ENCODE assay signal across 9 mouse cellular contexts in genomic region chr5:89679871-89680536, GRCm38 (mm10).
DNase-seq lines count a peak whose midpoint lies in the region; ATAC-seq and TF ChIP-seq lines count a peak whose summit lies in the region.
"Had no signal": no experiment of that assay in that cellular context is flagged by ENCODE, and none has a peak within 500 bp of the region (broad histone marks: within the 10 kb centered on the region; RNA-seq: fewer than 3 reads in every experiment).

No protein-coding gene starts in this region.

- H3K36me3 ChIP-seq in embryonic facial prominence, embryonic 11.5 days (replicated peaks; ENCODE audit: control insufficient read depth, insufficient read depth, low read depth, low read length), result no peaks in the 10 kb centered on the region
- H3K36me3 ChIP-seq in limb, embryonic 10.5 days, result no peaks in the 10 kb centered on the region
- H3K36me3 ChIP-seq: neural tube, embryonic 12.5 days had no signal

- no peaks in the 10 kb centered on the region for H3K9me3 ChIP-seq in embryonic facial prominence, embryonic 11.5 days (replicated peaks; ENCODE audit: control insufficient read depth, low read length)
- no peaks in the 10 kb centered on the region for H3K9me3 ChIP-seq in limb, embryonic 10.5 days (replicated peaks)
- H3K9me3 ChIP-seq: neural tube, embryonic 12.5 days had no signal

- no peak; the same call in 1 of the 2 replicates for ATAC-seq in cerebellum, adult (ENCODE audit: insufficient number of reproducible peaks, low FRiP score, low TSS enrichment)
- ATAC-seq in Patski, result no peak
- ATAC-seq in embryonic facial prominence, embryonic 11.5 days (replicated peaks; ENCODE audit: insufficient number of reproducible peaks, low FRiP score, low TSS enrichment, low read depth), result no peak

- no peak overlapping the region for H3K4me2 ChIP-seq in embryonic facial prominence, embryonic 11.5 days (ENCODE audit: low read depth, low read length)
- H3K4me2 ChIP-seq: neural tube, embryonic 12.5 days had no signal

- peak; percentile 39 for TF ChIP-seq CTCF in Patski (IDR thresholded peaks at IDR 0.05)

- no peaks in the 10 kb centered on the region for H3K4me1 ChIP-seq in embryonic facial prominence, embryonic 11.5 days (ENCODE audit: control insufficient read depth, insufficient read depth, low read length)
- no peaks in the 10 kb centered on the region for H3K4me1 ChIP-seq in limb, embryonic 10.5 days
- H3K4me1 ChIP-seq: neural tube, embryonic 12.5 days had no signal

- 70% methylated on average over 5 of the region's 5 CpGs for WGBS in embryonic facial prominence, embryonic 11.5 days
- 71% methylated on average over 5 of the region's 5 CpGs for WGBS in limb, embryonic 10.5 days

- in situ Hi-C loops in Patski (cut with MboI; ENCODE audit: low pct_unique_long_range_greater_than_20kb), result loop anchor here (5.0 to 10.0 kb wide), 3 partner anchors 133 to 265 kb away; no protein-coding TSS in a partner anchor

- no peak overlapping the region for H3K4me3 ChIP-seq in embryonic facial prominence, embryonic 11.5 days (ENCODE audit: low read depth, low read length)
- no peak overlapping the region for H3K4me3 ChIP-seq in limb, embryonic 10.5 days
- H3K4me3 ChIP-seq: neural tube, embryonic 12.5 days had no signal

- CTCF ChIA-PET in Patski (lab: Charles Lee), result interaction anchor here (0.8 to 2.8 kb wide), 8 partner anchors 28 to 259 kb away, joined by 3 to 23 read pairs (median 4); no protein-coding TSS in a partner anchor

- peak; percentile 11 for DNase-seq in cerebellum, adult 11 months
- peak; percentile 33 to 74 for DNase-seq in left cerebral cortex, adult 18-20 months (ENCODE audit: low spot score in 2 of 2)
- no peak for DNase-seq in left cerebral cortex, adult 8-10 months (ENCODE audit: low spot score in 2 of 2)
- DNase-seq in Patski (ENCODE audit: low read depth, low spot score), result no peak
- peak; percentile 87 for DNase-seq in embryonic facial prominence, embryonic 11.5 days (ENCODE audit: low spot score)
- DNase-seq in limb, embryonic 10.5 days (ENCODE audit: low spot score), result peak; percentile 42
- DNase-seq in thymus, postnatal 4 days, result peak; percentile 53

- POLR2A ChIA-PET in Patski (lab: Charles Lee), result interaction anchor here (0.9 kb wide), 1 partner anchor 9 kb away, joined by 3 read pairs; no protein-coding TSS in a partner anchor

- no peaks in the 10 kb centered on the region for H3K27me3 ChIP-seq in Patski
- H3K27me3 ChIP-seq in embryonic facial prominence, embryonic 11.5 days (ENCODE audit: control insufficient read depth, insufficient read depth, low read length), result no peaks in the 10 kb centered on the region
- H3K27me3 ChIP-seq in limb, embryonic 10.5 days (ENCODE audit: low read depth, poor library complexity, severe bottlenecking), result no peaks in the 10 kb centered on the region
- H3K27me3 ChIP-seq: neural tube, embryonic 12.5 days had no signal

- H3K27ac ChIP-seq in embryonic facial prominence, embryonic 11.5 days (replicated peaks; ENCODE audit: low read depth, low read length), result no peak overlapping the region
- no peak overlapping the region for H3K27ac ChIP-seq in limb, embryonic 10.5 days
- H3K27ac ChIP-seq: neural tube, embryonic 12.5 days had no signal

- no peak overlapping the region for H3K9ac ChIP-seq in embryonic facial prominence, embryonic 11.5 days (replicated peaks; ENCODE audit: low read length)
- H3K9ac ChIP-seq: neural tube, embryonic 12.5 days had no signal

Comparison
In these comparisons a context has a peak if more than half of its experiments do, and no peak if none do; other contexts are left out.
1. DNase-seq: peak in cerebellum, adult 11 months (single experiment), left cerebral cortex, adult 18-20 months (2 of 2), embryonic facial prominence, embryonic 11.5 days (single experiment), limb, embryonic 10.5 days (single experiment) and thymus, postnatal 4 days (single experiment); none in left cerebral cortex, adult 8-10 months (0 of 2) and Patski (single experiment).